Mouse (Mus musculus): Measurements from ENCODE around the gene Lrrc41. TPM values are rescaled to one million over a fixed set of nuclear protein-coding genes. Genes with fewer than 3 reads are reported as not detected.

The Lrrc41 gene
- polyA plus RNA-seq (2017; shearing (Covaris generic)) = 10 to 100 TPM; 38.4 to 39.0 TPM

GRCm38 (mm10) chr4:116074861-116075620 lies at the start of gene Lrrc41, which contains the start of gene Uqcrh:
Gene Lrrc41, plus strand, starts transcription at chr4:116075269.
Gene Uqcrh, minus strand, starts transcription at chr4:116075071.

GRCm38 (mm10) chr4:116053399-116053961 lies 21.6 kb upstream of the Lrrc41 start, which contains the start of gene Nsun4:
Gene Nsun4, minus strand, starts transcription at chr4:116053876.

GRCm38 (mm10) chr4:116123602-116124519 lies 48.8 kb downstream of the Lrrc41 start, which contains the start of the genes Rad54l and Pomgnt1:
Gene Rad54l, minus strand, starts transcription at chr4:116123690.
Gene Pomgnt1, plus strand, starts transcription at chr4:116123840.

Other genes starting within 250 kb of the Lrrc41 start
- 10 to 100 TPM; 19.6 to 24.1 TPM for gene Mob3c, start 247.2 kb upstream of the Lrrc41 start, polyA plus RNA-seq (2017; shearing (Covaris generic))
- 10 to 100 TPM; 57.3 to 68.6 TPM for gene Mknk1, start 236.1 kb upstream of the Lrrc41 start, polyA plus RNA-seq (2017; shearing (Covaris generic))
- gene Kncn, start 190.9 kb upstream of the Lrrc41 start, polyA plus RNA-seq (2017; shearing (Covaris generic)) = 1 to 10 TPM in 1 of 2 experiments, not detected in 1; 2.3 TPM
- 1 to 10 TPM in 1 of 2 experiments, not detected in 1; 1.6 TPM for gene 6430628N08Rik, start 184.6 kb upstream of the Lrrc41 start, polyA plus RNA-seq (2017; shearing (Covaris generic))
- 1 to 10 TPM in 1 of 2 experiments, under 1 TPM in 1; 0.04 to 2.1 TPM for gene Dmbx1, start 135.3 kb upstream of the Lrrc41 start, polyA plus RNA-seq (2017; shearing (Covaris generic))
- 100 to 1,000 TPM; 126 to 198 TPM for gene Faah, start 57.3 kb upstream of the Lrrc41 start, polyA plus RNA-seq (2017; shearing (Covaris generic))
- gene Nsun4, start 21.4 kb upstream of the Lrrc41 start, polyA plus RNA-seq (2017; shearing (Covaris generic)) = 10 to 100 TPM; 23.5 to 25.0 TPM
- gene Uqcrh, start 198 bp upstream of the Lrrc41 start, polyA plus RNA-seq (2017; shearing (Covaris generic)) = 100 to 1,000 TPM; 365 to 424 TPM
- 1 to 10 TPM; 2.5 to 4.4 TPM for gene Rad54l, start 48.4 kb downstream of the Lrrc41 start, polyA plus RNA-seq (2017; shearing (Covaris generic))
- 10 to 100 TPM; 27.6 to 41.3 TPM for gene Pomgnt1, start 48.6 kb downstream of the Lrrc41 start, polyA plus RNA-seq (2017; shearing (Covaris generic))
- under 1 TPM; 0.13 to 0.34 TPM for gene Lurap1, start 76.1 kb downstream of the Lrrc41 start, polyA plus RNA-seq (2017; shearing (Covaris generic))
- under 1 TPM in 1 of 2 experiments, not detected in 1; 0.32 TPM for gene Tspan1, start 92.3 kb downstream of the Lrrc41 start, polyA plus RNA-seq (2017; shearing (Covaris generic))
- gene 1700042G07Rik, start 98.1 kb downstream of the Lrrc41 start, polyA plus RNA-seq (2017; shearing (Covaris generic)) = not detected
- not detected for gene Gm49337, start 98.1 kb downstream of the Lrrc41 start, polyA plus RNA-seq (2017; shearing (Covaris generic))
- gene Pik3r3, start 146.3 kb downstream of the Lrrc41 start, polyA plus RNA-seq (2017; shearing (Covaris generic)) = 1 to 10 TPM; 3.8 to 5.7 TPM

Data from inflammation-experienced regulatory T-cells (primary cell).